Mouse (Mus musculus) heart, postnatal 0 days (tissue): ENCODE measurements at regions not wholly inside any gene's neighbourhood (a gene's known extent, or its start where the extent isn't known, plus 50 kb on each side); places are given as distances from the start of the nearest gene placed in this dataset.

Experiments
- CTCF ChIP-seq: IDR thresholded peaks from 2 replicates; pipeline ENCODE4 v1.5.1; 2016; ENCODE audit warnings: antibody characterized with exemption, control low read depth, low read depth
- EP300 ChIP-seq: IDR thresholded peaks from 2 replicates; pipeline ENCODE4 v1.6.1; 2016; ENCODE audit warnings: antibody characterized with exemption, low read depth

DNA sequence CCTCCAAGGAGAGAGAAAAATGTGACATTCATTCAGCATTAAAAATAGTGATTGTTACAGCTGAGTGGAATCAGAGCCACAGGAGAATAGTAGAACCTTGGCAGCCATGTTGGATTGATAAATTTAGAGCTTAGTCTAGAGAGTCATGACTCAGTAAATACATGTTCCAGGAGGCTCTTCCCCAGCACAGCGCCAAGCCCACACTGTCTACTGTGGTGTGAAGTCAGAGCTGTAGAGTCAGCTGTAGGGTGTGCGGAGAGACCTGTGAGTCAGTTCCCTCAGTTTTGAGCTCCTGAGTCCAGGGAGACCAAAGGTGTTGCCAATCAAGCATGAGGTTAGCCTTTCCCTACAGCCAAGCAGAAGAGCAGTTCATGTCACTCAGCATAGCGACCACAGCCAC lies 488.8 kb upstream of the Id2 start:
- TF ChIP-seq CTCF, result no peak
- TF ChIP-seq EP300, result no peak
